Comparison of ENCODE assay signal across 9 mouse cellular contexts in the genomic region with DNA sequence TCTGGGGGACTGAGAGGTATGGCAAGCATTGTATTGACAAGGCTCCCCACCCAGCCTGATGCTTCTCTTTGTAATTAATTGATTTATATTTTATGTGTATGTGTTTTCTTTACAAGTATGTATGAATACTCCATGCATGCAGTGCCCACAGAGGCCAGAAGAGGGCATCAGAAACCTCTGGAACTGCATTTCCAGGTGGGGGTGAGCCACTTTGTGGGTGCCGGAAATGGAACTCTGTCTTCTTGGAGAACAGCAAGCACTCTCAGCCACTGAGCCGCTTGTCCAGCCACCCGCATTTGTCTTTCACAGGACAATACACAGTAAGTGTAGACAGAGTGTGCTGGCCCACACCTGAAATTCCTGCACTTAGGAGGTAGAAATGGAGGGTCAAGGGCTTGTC. TPM values are rescaled to one million over a fixed set of nuclear protein-coding genes. Genes with fewer than 3 reads are reported as not detected.
DNase-seq lines count a peak whose midpoint lies in the region; ATAC-seq and TF ChIP-seq lines count a peak whose summit lies in the region.
"Had no signal": no experiment of that assay in that cellular context is flagged by ENCODE, and none has a peak within 500 bp of the region (broad histone marks: within the 10 kb centered on the region; RNA-seq: fewer than 3 reads in every experiment).

No protein-coding gene starts in this region.

- no peak overlapping the region for H3K4me2 ChIP-seq in stomach, postnatal 0 days (replicated peaks; ENCODE audit: low read depth)
- H3K4me2 ChIP-seq: midbrain, embryonic 12.5 days had no signal

- DNase-seq in left cerebral cortex, adult 18-20 months (ENCODE audit: low spot score in 2 of 2), result peak; percentile 27 to 58
- DNase-seq in left cerebral cortex, adult 11 months (ENCODE audit: low spot score), result no peak
- DNase-seq in NIH3T3 (ENCODE audit: low read depth), result peak; percentile 47
- DNase-seq in c-Kit-positive CD71-positive TER-119-negative erythroid progenitor cells, embryonic 14.5 days (ENCODE audit: low read depth), result peak; percentile 33
- DNase-seq in induced T-regulatory cell, adult 2 months (ENCODE audit: low read depth), result peak; percentile 62
- peak; percentile 64 for DNase-seq in lung, postnatal 14 days
- DNase-seq in stomach, postnatal 0 days (ENCODE audit: low spot score), result peak; percentile 61

- 73% methylated on average over 3 of the region's 3 CpGs for WGBS in stomach, postnatal 0 days

- H3K27ac ChIP-seq in stomach, postnatal 0 days (replicated peaks), result no peak overlapping the region
- H3K27ac ChIP-seq: midbrain, embryonic 12.5 days had no signal

- no peak overlapping the region for H3K9ac ChIP-seq in stomach, postnatal 0 days (ENCODE audit: low read length)
- H3K9ac ChIP-seq: midbrain, embryonic 12.5 days had no signal

- no peak overlapping the region for H3K4me3 ChIP-seq in stomach, postnatal 0 days (ENCODE audit: low read depth, low read length)
- H3K4me3 ChIP-seq: midbrain, embryonic 12.5 days had no signal

- H3K27me3 ChIP-seq in stomach, postnatal 0 days (ENCODE audit: control insufficient read depth, insufficient read depth, low read length), result no peaks in the 10 kb centered on the region
- H3K27me3 ChIP-seq: midbrain, embryonic 12.5 days had no signal

- ATAC-seq in stomach, postnatal 0 days (ENCODE audit: low FRiP score, low TSS enrichment), result no peak

- H3K36me3 ChIP-seq in stomach, postnatal 0 days (ENCODE audit: control insufficient read depth, insufficient read depth, low read length), result peaks cover 8% of the 10 kb centered on the region; the same call in 1 of the 2 replicates

- H3K9me3 ChIP-seq in stomach, postnatal 0 days (ENCODE audit: control insufficient read depth, low read length), result no peaks in the 10 kb centered on the region
- H3K9me3 ChIP-seq: midbrain, embryonic 12.5 days had no signal

- H3K4me1 ChIP-seq in stomach, postnatal 0 days (replicated peaks; ENCODE audit: control insufficient read depth, insufficient read depth), result no peaks in the 10 kb centered on the region
- H3K4me1 ChIP-seq: midbrain, embryonic 12.5 days had no signal

- peak; percentile 74 for TF ChIP-seq CTCF in stomach, postnatal 0 days (IDR thresholded peaks at IDR 0.05; ENCODE audit: low read depth)

- TF ChIP-seq EP300 in stomach, postnatal 0 days (optimal IDR thresholded peaks at IDR 0.05), result no peak

RNA-seq across cellular contexts. Expression of gene Nudt13, which starts 24.9 kb away (rescaled TPM):
- total RNA-seq in left cerebral cortex, adult 18-20 months (2021), result 10 to 100 TPM; 18.4 to 23.4 TPM
- polyA plus RNA-seq in stomach, postnatal 0 days (2015; fragmentation: Nextera tagmentation; extraction: Ambion mirVana), result 11.6 and 11.8 TPM in 2 replicates

RNA-seq across cellular contexts. Expression of gene Ecd, which starts 28.5 kb away (rescaled TPM):
- total RNA-seq in left cerebral cortex, adult 18-20 months (2021), result 10 to 100 TPM; 32.4 to 39.2 TPM
- polyA plus RNA-seq in stomach, postnatal 0 days (2015; fragmentation: Nextera tagmentation; extraction: Ambion mirVana), result 21.5 and 23.4 TPM in 2 replicates

RNA-seq across cellular contexts. Expression of gene Fam149b, which starts 28.5 kb away (rescaled TPM):
- 10 to 100 TPM; 41.9 to 51.4 TPM for total RNA-seq in left cerebral cortex, adult 18-20 months (2021)
- polyA plus RNA-seq in stomach, postnatal 0 days (2015; fragmentation: Nextera tagmentation; extraction: Ambion mirVana), result 13.5 and 14.8 TPM in 2 replicates

RNA-seq across cellular contexts. Expression of gene Kcnk16, which starts 50.4 kb away (rescaled TPM):
- total RNA-seq in left cerebral cortex, adult 18-20 months (2021), result not detected
- 4.8 and 5.7 TPM in 2 replicates for polyA plus RNA-seq in stomach, postnatal 0 days (2015; fragmentation: Nextera tagmentation; extraction: Ambion mirVana)
- polyA plus RNA-seq: gonadal fat pad, adult 2 months; midbrain, embryonic 12.5 days had no signal
